Mouse (Mus musculus) midbrain, postnatal 0 days (tissue): Measurements from ENCODE around the gene Csdc2. TPM values are rescaled to one million over a fixed set of nuclear protein-coding genes. Genes with fewer than 3 reads are reported as not detected.

Experiments used
- ATAC-seq: fragments of 200-750 bp; cut with Nextera tagmentation; 2 replicates; pipeline ENCODE4 v1.8.0; 2017; ENCODE audit warnings: moderate number of reproducible peaks, mild to moderate bottlenecking, moderate TSS enrichment, moderate library complexity; ENCODE audit not compliant: low FRiP score
- DNase-seq: peaks from one replicate; pipeline ENCODE4 v3.0.0-alpha.2; 2015; ENCODE audit warnings: low spot score
- H3K27ac ChIP-seq: fragments of 300-500 bp; sonication (generic); 2 replicates; pipeline ENCODE4 v1.5.1; 2014; ENCODE audit warnings: low read depth, mild to moderate bottlenecking, low read length, mixed read lengths
- H3K27me3 ChIP-seq: fragments of 300-500 bp; sonication (generic); 2 replicates; pipeline ENCODE4 v1.6.1; 2014; ENCODE audit warnings: low read length, control low read depth, mixed read lengths; ENCODE audit not compliant: insufficient read depth
- H3K36me3 ChIP-seq: fragments of 300-500 bp; sonication (generic); 2 replicates; pipeline ENCODE4 v1.6.1; 2014; ENCODE audit warnings: low read length, control low read depth, mixed read lengths; ENCODE audit not compliant: insufficient read depth
- H3K4me1 ChIP-seq: fragments of 300-500 bp; sonication (generic); 2 replicates; pipeline ENCODE4 v1.6.1; 2014; ENCODE audit warnings: mild to moderate bottlenecking, control low read depth, antibody characterized with exemption, low read length, mixed read lengths; ENCODE audit not compliant: insufficient read depth
- H3K4me2 ChIP-seq: fragments of 300-500 bp; sonication (generic); 2 replicates; pipeline ENCODE4 v1.6.1; 2014; ENCODE audit warnings: low read depth, mild to moderate bottlenecking, low read length, mixed read lengths; ENCODE audit not compliant: poor library complexity, severe bottlenecking
- H3K4me3 ChIP-seq: fragments of 300-500 bp; sonication (generic); 2 replicates; pipeline ENCODE4 v1.5.1; 2014; ENCODE audit warnings: low read depth, mild to moderate bottlenecking, low read length, moderate library complexity
- H3K9ac ChIP-seq: fragments of 300-500 bp; sonication (generic); replicated peaks from 2 replicates; pipeline ENCODE4 v1.6.1; 2014; ENCODE audit warnings: mild to moderate bottlenecking, low read length, moderate library complexity, mixed read lengths; ENCODE audit not compliant: poor library complexity, severe bottlenecking
- H3K9me3 ChIP-seq: fragments of 300-500 bp; sonication (generic); 2 replicates; pipeline ENCODE4 v1.6.1; 2016; ENCODE audit warnings: low read length, control low read depth
- CTCF ChIP-seq: IDR thresholded peaks from 2 replicates; pipeline ENCODE4 v1.5.1; 2016; ENCODE audit warnings: antibody characterized with exemption, mild to moderate bottlenecking
- WGBS: fragments of 180-500 bp; shearing (Covaris S2); extraction: QIAGEN DNeasy Blood & Tissue Kit; methylation state at CpG from one replicate; pipeline ENCODE4 v1.1.7; 2014; 5-methylcytosine and 5-hydroxymethylcytosine counted together
- polyA plus RNA-seq: library from polyadenylated mRNA; unstranded; fragments of >200 nt; fragmentation: Nextera tagmentation; extraction: Ambion mirVana; gene quantifications from 2 replicates; pipeline ENCODE4 v1.2.1, GENCODE M21; 2015
- total RNA-seq: library from RNA; depleted of rRNA; stranded (reverse); fragments of >200 nt; gene quantifications from 2 replicates; pipeline ENCODE4 v1.2.3, GENCODE M21; 2014

Csdc2 gene
- total and polyA plus RNA-seq, 2 experiments from 2014 or later: 196 to 323 TPM

DNA sequence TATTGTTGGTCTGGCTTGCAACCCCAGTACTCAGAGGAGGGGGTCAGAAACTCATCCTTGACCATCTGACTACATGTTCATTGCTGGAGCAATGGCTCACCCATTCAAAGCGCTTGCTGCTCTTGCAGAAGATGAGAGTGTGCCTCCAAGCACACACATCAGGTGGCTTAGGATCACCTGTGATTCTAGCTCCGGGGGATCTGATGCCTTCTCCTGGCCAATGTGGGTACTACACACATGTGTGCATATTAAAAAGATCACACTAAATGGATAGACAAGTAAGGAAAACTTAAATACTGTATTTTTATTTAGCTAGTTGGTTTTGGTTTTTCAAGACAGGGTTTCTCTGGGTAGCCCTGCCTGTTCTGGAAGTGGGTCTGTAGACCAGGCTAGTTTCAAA, 4.5 kb downstream of the Csdc2 start:
- no peak overlapping the region for H3K4me2 ChIP-seq
- no peak overlapping the region for H3K9ac ChIP-seq
- H3K9me3 ChIP-seq: no peaks in the 10 kb centered on the region
- WGBS: 95% methylated on average over 2 of the region's 2 CpGs
- no peak overlapping the region for H3K4me3 ChIP-seq
- no peak for ATAC-seq
- no peak for DNase-seq
- no peak overlapping the region for H3K27ac ChIP-seq
- TF ChIP-seq CTCF: peak; percentile 49
- peaks cover 17% of the 10 kb centered on the region; the same call in 1 of the 2 replicates for H3K4me1 ChIP-seq
- 0 out of 2 replicates have a peak, but pooled peaks cover 4% of the 10 kb centered on the region for H3K36me3 ChIP-seq
- H3K27me3 ChIP-seq: no peaks in the 10 kb centered on the region

DNA sequence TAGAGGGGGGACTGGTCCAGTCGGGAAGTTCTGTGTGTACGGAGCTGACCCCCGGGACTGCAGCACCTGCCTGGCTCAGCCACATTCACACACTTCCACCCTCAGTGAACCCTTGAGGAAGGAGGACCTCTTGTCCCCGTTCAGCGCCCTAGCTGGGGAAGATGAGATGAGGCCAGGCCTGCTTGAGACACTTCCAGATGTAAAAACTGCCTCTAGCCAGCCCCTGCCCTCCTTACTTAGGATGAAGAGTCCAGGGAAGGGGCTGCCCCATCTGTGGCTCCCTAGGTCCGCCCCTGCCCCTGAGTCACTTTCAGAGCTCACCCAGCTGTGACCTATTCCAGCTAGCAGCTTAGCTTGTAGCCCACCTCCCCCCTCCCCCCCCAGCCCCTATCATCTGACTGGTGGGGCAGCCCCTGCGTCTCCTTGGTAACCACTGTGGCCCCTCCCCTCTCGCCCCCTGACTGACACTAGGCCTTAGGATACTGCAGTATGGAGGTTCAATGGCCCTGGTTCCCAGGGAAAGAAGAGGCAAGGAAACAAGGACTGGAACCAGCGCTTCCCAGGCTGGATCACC, 6.7 kb downstream of the Csdc2 start:
- Histone ChIP-seq H3K4me2 (no peak overlapping the region), H3K36me3 (peaks cover 20% of the 10 kb centered on the region), H3K27me3 (no peaks in the 10 kb centered on the region), H3K9me3 (no peaks in the 10 kb centered on the region), H3K9ac (no peak overlapping the region), H3K4me1 (0 out of 2 replicates have a peak, but pooled peaks cover 10% of the 10 kb centered on the region), H3K4me3 (no peak overlapping the region), H3K27ac (peak overlapping the region; percentile 32; the same call in 1 of the 2 replicates)
- no peak for TF ChIP-seq CTCF
- ATAC-seq (no peak), DNase-seq (no peak)
- WGBS: 12% methylated on average over 9 of the region's 9 CpGs

DNA sequence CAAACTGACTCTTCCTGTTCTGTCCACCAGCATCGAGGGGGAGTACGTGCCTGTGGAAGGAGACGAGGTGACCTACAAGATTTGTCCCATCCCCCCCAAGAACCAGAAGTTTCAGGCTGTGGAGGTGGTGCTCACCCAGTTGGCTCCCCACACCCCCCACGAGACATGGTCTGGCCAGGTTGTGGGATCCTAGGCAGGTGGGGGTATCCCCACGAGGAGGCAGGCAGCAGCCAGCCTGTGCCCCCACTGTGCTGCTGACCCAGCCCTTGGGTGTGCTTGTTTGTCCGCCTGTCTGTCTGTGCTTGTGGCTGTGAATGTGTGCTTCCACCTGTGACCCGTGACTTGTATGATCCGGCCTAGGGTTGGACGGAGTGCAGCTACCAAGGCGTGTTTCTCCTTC, 12.5 kb downstream of the Csdc2 start:
- no peak for ATAC-seq
- no peaks in the 10 kb centered on the region for H3K4me1 ChIP-seq
- no peak for DNase-seq
- H3K4me3 ChIP-seq: no peak overlapping the region
- no peaks in the 10 kb centered on the region for H3K9me3 ChIP-seq
- H3K9ac ChIP-seq: no peak overlapping the region
- no peak for TF ChIP-seq CTCF
- WGBS: 91% methylated on average over 10 of the region's 10 CpGs
- peaks cover 58% of the 10 kb centered on the region for H3K36me3 ChIP-seq
- H3K27me3 ChIP-seq: no peaks in the 10 kb centered on the region
- H3K27ac ChIP-seq: no peak overlapping the region
- H3K4me2 ChIP-seq: no peak overlapping the region

DNA sequence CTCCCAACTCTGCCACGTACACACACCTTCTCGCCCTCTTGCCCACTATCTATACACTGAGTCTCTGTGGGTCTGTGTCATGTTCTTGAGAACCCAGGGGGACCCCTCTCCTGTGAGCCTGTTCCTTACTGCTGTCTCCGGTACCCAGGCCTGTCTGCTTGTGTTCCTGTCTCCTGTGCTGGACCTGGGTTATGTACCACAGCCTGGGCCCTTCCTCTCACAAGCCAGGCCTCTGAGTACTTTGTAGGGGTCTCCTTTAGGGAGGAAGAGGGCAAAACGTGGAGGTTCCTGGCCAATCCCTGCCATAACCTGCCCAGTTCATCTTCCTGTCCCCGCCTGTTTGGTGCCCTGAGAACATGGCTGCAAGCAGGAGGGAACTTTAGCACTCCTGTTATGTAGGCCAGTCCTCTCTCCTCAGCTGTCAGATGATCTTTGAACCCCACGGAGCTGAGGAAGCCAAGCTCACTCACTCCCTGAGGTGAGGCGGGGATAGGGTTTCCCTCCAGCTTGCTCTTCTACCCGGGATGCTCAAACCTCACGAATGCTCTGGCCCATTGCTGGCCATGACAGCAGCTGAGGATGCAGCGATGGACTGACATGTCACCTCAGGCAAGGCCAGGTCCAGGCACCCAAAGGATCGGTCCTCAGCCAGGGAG, 13.0 kb downstream of the Csdc2 start:
- Histone ChIP-seq H3K4me2 (no peak overlapping the region), H3K4me1 (no peaks in the 10 kb centered on the region), H3K9me3 (no peaks in the 10 kb centered on the region), H3K4me3 (no peak overlapping the region), H3K9ac (no peak overlapping the region), H3K36me3 (peaks cover 64% of the 10 kb centered on the region), H3K27me3 (no peaks in the 10 kb centered on the region), H3K27ac (no peak overlapping the region)
- WGBS: 67% methylated on average over 11 of the region's 11 CpGs
- DNase-seq (no peak), ATAC-seq (no peak)
- TF ChIP-seq CTCF: no peak

DNA sequence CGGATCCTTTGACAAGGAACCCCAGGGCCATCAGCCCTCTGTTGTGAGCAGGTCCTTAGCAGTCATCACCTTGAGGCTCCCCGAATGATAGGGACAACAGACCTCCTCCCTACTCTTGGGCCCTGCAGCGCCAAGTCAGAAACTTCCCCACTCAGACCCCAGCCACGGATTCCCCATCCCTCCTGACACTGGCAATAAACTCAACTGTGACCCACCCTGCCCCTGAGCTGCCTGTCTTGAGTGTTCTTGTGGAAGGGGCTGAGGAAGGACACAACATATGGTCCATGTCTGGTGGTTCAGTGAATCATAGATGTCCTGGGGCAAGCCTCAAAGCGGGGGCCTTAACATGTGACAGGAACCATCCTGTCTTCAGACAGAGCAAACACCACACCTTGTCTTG, 14.2 kb downstream of the Csdc2 start:
- Histone ChIP-seq H3K4me1 (no peaks in the 10 kb centered on the region), H3K27ac (no peak overlapping the region), H3K9ac (no peak overlapping the region), H3K36me3 (peaks cover 74% of the 10 kb centered on the region), H3K4me2 (no peak overlapping the region), H3K27me3 (no peaks in the 10 kb centered on the region), H3K4me3 (no peak overlapping the region), H3K9me3 (no peaks in the 10 kb centered on the region)
- DNase-seq (no peak), ATAC-seq (no peak)
- WGBS: 89% methylated on average over 5 of the region's 5 CpGs
- TF ChIP-seq CTCF: no peak

DNA sequence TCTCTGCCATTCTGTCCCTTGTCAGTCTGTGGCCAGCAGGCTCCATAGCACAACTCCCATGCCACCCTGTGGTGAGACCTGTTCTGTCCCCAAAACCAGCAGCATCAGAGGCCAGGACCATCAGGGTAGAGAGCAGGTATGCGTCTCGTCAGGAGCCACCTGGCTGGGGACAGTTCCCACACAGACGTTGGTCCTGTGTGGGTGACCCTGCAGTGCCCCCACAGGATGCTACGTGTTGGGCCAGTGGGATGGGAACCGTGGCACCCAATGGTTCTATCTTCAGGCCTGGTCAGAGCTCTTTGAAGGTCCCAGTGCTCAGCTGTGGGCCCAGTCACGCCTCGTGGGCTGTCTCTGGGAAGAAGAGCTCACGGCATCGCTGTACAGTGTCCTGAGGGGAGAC, 14.6 kb downstream of the Csdc2 start:
- H3K9me3 ChIP-seq: no peaks in the 10 kb centered on the region
- no peak overlapping the region for H3K27ac ChIP-seq
- TF ChIP-seq CTCF: 0 out of 2 replicates have a peak, but pooled peaks have one; percentile 11
- peaks cover 74% of the 10 kb centered on the region for H3K36me3 ChIP-seq
- no peaks in the 10 kb centered on the region for H3K4me1 ChIP-seq
- no peak overlapping the region for H3K4me3 ChIP-seq
- no peaks in the 10 kb centered on the region for H3K27me3 ChIP-seq
- no peak overlapping the region for H3K4me2 ChIP-seq
- DNase-seq (no peak), ATAC-seq (0 out of 2 replicates have a peak, but pooled peaks have one; percentile 26)
- WGBS: 92% methylated on average over 8 of the region's 9 CpGs
- no peak overlapping the region for H3K9ac ChIP-seq
